Mouse (Mus musculus) gastrocnemius, postnatal 4 days (tissue): ENCODE data around the gene Cdk5r1. TPM values are rescaled to one million over a fixed set of nuclear protein-coding genes. Genes with fewer than 3 reads are reported as not detected.

Experiments used
- total RNA-seq, 2 experiments: library from RNA; stranded (reverse); gene quantifications; 2 replicates each; pipeline ENCODE4 v1.2.3; 2021

The Cdk5r1 gene
- total RNA-seq, 2 experiments from 2014 or later: 11.7 to 13.1 TPM

Other genes with a start within 250 kb of the Cdk5r1 start
- gene Rhbdl3, start 176.1 kb upstream of the Cdk5r1 start, total RNA-seq: 10 to 100 TPM in 1 of 2 experiments, 1 to 10 TPM in 1; 9.7 to 11.5 TPM
- gene 5730455P16Rik, start 99.0 kb upstream of the Cdk5r1 start, total RNA-seq: 10 to 100 TPM; 22.3 to 25.5 TPM
- 100 to 1,000 TPM; 111 to 146 TPM for gene Zfp207, start 93.7 kb upstream of the Cdk5r1 start, total RNA-seq
- gene Psmd11, start 48.4 kb upstream of the Cdk5r1 start, total RNA-seq: 100 to 1,000 TPM; 126 to 134 TPM